Mouse (Mus musculus) erythroblast, embryonic 14.5 days (primary cell): Measurements from ENCODE around the gene Dcxr. TPM values are rescaled to one million over a fixed set of nuclear protein-coding genes. Genes with fewer than 3 reads are reported as not detected.
A peak's percentile ranks its signal among the peaks of the same experiment; 100 is the strongest.
"Not testable (repeated sequence)": the region's sequence is repeated elsewhere in the genome, so short reads cannot be mapped to it uniquely, and the experiment has no call there.

Experiments used
- H3K27me3 ChIP-seq: 2 replicates; pipeline ENCODE4 v1.6.1; 2012; ENCODE audit warnings: inconsistent platforms; ENCODE audit not compliant: control insufficient read depth
- H3K36me3 ChIP-seq: 2 replicates; pipeline ENCODE4 v1.6.1; 2012; ENCODE audit warnings: mild to moderate bottlenecking, inconsistent platforms; ENCODE audit not compliant: control insufficient read depth
- H3K4me1 ChIP-seq: 2 replicates; pipeline ENCODE4 v1.6.1; 2012; ENCODE audit warnings: inconsistent platforms; ENCODE audit not compliant: control insufficient read depth
- H3K4me3 ChIP-seq: replicated peaks from 2 replicates; pipeline ENCODE3; 2012; ENCODE audit warnings: moderate library complexity, mild to moderate bottlenecking, inconsistent platforms
- H3K9me3 ChIP-seq: 2 replicates; pipeline ENCODE4 v1.6.1; 2012; ENCODE audit warnings: low read length, inconsistent platforms, mixed read lengths; ENCODE audit not compliant: control insufficient read depth
- GATA1 ChIP-seq: IDR thresholded peaks from 2 replicates; pipeline ENCODE4 v1.6.1; 2012; ENCODE audit warnings: low read length, inconsistent platforms, mixed read lengths
- TAL1 ChIP-seq: IDR thresholded peaks from 3 replicates; pipeline ENCODE4 v1.6.1; 2012; ENCODE audit warnings: low read length, inconsistent platforms, mixed read lengths
- polyA plus RNA-seq: library from polyadenylated mRNA; stranded (reverse); fragments of >175 nt; gene quantifications from 2 replicates; pipeline ENCODE4 v1.2.3, GENCODE M21; 2012

Gene Dcxr
- polyA plus RNA-seq, 1 experiment, result 0.66 TPM

- H3K27me3 ChIP-seq, result peaks cover 22% of the 10 kb centered on the region
- peaks cover 3% of the 10 kb centered on the region for H3K9me3 ChIP-seq
- TF ChIP-seq TAL1 (no peak), GATA1 (no peak)
- H3K4me1 ChIP-seq, result peaks cover 8% of the 10 kb centered on the region
- no peak within 1 kb of the TSS for H3K4me3 ChIP-seq
- H3K36me3 ChIP-seq, result no peaks in the 10 kb centered on the region
Measured at GRCm38 (mm10) chr11:120731858-120732680, 5.0 kb upstream of the Dcxr start, which contains the start of gene Cbr2. Cbr2 (minus strand) TSS chr11:120732114.

- Histone ChIP-seq H3K4me3 (no peak overlapping the region), H3K9me3 (peaks cover 3% of the 10 kb centered on the region), H3K36me3 (no peaks in the 10 kb centered on the region), H3K27me3 (peaks cover 22% of the 10 kb centered on the region), H3K4me1 (peaks cover 14% of the 10 kb centered on the region)
- TF ChIP-seq GATA1 (no peak), TAL1 (no peak)
Measured at GRCm38 (mm10) chr11:120731395-120731794, 4.3 kb upstream of the Dcxr start.

- Histone ChIP-seq H3K4me1 (peaks cover 18% of the 10 kb centered on the region), H3K27me3 (peaks cover 22% of the 10 kb centered on the region)
Measured at GRCm38 (mm10) chr11:120730331-120730870, 3.3 kb upstream of the Dcxr start.

DNA sequence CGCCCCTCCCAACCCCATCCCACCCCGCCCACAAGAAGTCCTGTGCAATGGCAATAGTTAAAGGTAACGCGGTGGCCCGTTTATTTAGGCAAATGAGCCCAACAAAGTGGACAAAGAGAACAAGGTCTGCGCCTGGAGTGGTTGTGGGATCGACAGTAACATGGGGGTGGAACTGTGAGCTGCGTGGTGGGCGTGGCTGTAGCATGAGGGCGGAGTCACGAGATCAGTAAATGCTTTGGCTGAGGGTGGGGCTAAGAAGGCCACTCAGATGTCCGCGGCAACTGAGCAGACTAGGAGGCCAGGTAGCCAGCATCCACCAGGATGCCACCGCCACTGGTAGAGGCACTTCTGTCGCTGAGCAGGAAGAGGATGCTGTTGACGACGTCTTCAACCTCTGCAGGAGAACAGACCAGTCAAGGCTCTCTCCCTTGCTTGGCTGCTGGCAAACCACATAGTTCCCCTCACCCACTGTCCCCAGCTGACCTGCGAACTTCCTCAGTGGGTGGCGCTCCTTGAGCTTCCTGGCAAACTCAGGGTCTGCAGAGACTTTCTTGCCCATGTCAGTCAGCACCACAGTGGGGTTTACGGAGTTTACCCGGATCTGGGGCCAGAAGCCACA is 2.5 kb upstream of the Dcxr start:
- H3K4me3 ChIP-seq, H3K9me3 ChIP-seq, H3K36me3 ChIP-seq: not testable (repeated sequence)
- H3K27me3 ChIP-seq, result peaks cover 22% of the 10 kb centered on the region
- peaks cover 18% of the 10 kb centered on the region for H3K4me1 ChIP-seq

More at GRCm38 (mm10) chr11:120730331-120730870, 3.3 kb upstream of the Dcxr start:
- Histone ChIP-seq H3K36me3 (no peaks in the 10 kb centered on the region), H3K9me3 (peaks cover 3% of the 10 kb centered on the region), H3K4me3 (no peak overlapping the region)
- TF ChIP-seq TAL1 (no peak), GATA1 (no peak)

- H3K27me3 ChIP-seq, result peaks cover 22% of the 10 kb centered on the region
- no peaks in the 10 kb centered on the region for H3K36me3 ChIP-seq
- H3K4me1 ChIP-seq, result peaks cover 18% of the 10 kb centered on the region
- TF ChIP-seq GATA1, result no peak
- no peak for TF ChIP-seq TAL1
- peaks cover 3% of the 10 kb centered on the region for H3K9me3 ChIP-seq
- no peak overlapping the region for H3K4me3 ChIP-seq
Measured at GRCm38 (mm10) chr11:120728530-120729240, 1.6 kb upstream of the Dcxr start.

DNA sequence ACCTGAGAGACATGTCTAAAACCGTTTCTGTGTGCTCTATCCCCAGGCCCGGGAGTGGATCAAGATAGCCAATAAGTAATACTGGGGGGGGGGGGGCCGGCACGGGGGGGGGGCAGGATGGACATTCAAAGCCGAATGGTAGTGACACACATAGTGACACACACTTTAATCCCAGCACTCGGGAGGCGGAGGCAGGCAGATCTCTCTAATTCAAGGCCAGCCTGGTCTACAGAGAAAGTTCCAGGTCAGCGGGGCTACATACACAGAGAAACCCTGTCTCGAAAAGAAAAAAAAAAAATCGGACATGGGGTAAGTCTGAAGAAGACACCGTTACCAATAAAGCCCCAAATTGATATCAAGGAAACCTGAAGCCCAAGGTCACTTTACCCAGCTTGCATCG is 483 bp upstream of the Dcxr start:
- Histone ChIP-seq H3K9me3 (peaks cover 3% of the 10 kb centered on the region), H3K36me3 (no peaks in the 10 kb centered on the region), H3K27me3 (peaks cover 23% of the 10 kb centered on the region), H3K4me1 (peaks cover 18% of the 10 kb centered on the region), H3K4me3 (no peak overlapping the region)
- TF ChIP-seq TAL1, result no peak
- TF ChIP-seq GATA1, result no peak

DNA sequence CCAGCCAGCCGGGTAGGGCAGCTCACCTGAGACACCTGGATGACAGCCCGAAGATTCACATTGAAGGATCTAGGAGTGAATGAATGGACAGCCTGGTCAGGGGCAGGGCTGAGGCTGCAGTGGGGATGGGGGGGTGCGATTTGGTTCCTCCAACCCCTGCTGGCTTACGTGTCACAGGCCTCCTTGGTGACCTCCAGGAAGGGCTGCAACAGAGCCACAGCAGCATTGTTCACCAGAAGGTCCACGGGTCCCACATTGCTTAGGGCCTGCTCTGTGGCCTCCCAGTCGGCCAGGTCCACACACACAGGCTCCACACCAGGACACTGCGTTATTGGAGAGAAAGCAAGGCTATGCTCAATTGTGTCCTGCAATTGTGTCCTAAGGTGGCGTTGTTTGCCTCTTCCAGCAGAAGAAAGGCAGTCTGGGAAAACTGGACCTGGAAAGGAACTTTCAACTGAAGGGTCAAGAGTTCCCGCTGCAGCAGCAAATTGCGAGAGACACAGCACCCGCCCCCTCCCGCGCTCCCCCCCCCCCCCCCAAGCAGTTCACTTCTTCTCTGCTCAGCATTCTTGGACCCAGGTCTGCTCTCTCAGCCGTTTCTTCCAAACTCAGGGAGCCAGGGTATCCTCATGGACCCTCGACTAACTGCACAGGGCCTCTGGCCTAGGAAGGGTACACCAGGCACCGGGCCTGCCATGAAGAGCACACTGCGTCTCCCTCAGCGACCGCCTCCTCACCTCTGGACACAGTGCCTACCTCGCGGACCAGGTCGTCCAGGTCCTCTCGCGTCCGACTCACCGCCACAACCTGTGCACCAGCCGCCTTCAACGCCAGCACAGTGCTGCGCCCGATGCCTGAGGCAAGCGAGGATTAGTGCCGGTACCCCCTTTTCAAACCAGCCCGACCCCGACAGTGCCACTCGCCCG is 575 bp downstream of the Dcxr start:
- Histone ChIP-seq H3K4me3 (peak overlapping the region; percentile 72), H3K9me3 (peaks cover 2% of the 10 kb centered on the region), H3K4me1 (peaks cover 26% of the 10 kb centered on the region), H3K27me3 (peaks cover 28% of the 10 kb centered on the region), H3K36me3 (no peaks in the 10 kb centered on the region)
- TF ChIP-seq GATA1 (no peak), TAL1 (no peak)

GRCm38 (mm10) chr11:120723509-120723908 is 3.6 kb downstream of the Dcxr start:
- Histone ChIP-seq H3K27me3 (peaks cover 31% of the 10 kb centered on the region), H3K4me1 (peaks cover 31% of the 10 kb centered on the region), H3K9me3 (no peaks in the 10 kb centered on the region; the same call in 1 of the 2 replicates), H3K4me3 (no peak overlapping the region), H3K36me3 (peaks cover 16% of the 10 kb centered on the region)
- no peak for TF ChIP-seq TAL1
- no peak for TF ChIP-seq GATA1
